Mouse (Mus musculus): ENCODE results near the gene N6amt1. TPM values are rescaled to one million over a fixed set of nuclear protein-coding genes. Genes with fewer than 3 reads are reported as not detected.
A peak's percentile ranks its signal among the peaks of the same experiment; 100 is the strongest.

Gene N6amt1
- total RNA-seq, 2 experiments from 2014 or later, result 19.1 to 19.3 TPM

GRCm38 (mm10) chr16:87366445-87366844 lies 12.5 kb downstream of the N6amt1 start:
- intact Hi-C loops (cut with DNase I), result no loop called here
- no peak for DNase-seq (ENCODE audit: low spot score in 2 of 2)

GRCm38 (mm10) chr16:87382996-87383395 lies 29.0 kb downstream of the N6amt1 start:
- intact Hi-C loops (cut with DNase I), result no loop called here
- DNase-seq (ENCODE audit: low spot score in 2 of 2), result no peak

DNA sequence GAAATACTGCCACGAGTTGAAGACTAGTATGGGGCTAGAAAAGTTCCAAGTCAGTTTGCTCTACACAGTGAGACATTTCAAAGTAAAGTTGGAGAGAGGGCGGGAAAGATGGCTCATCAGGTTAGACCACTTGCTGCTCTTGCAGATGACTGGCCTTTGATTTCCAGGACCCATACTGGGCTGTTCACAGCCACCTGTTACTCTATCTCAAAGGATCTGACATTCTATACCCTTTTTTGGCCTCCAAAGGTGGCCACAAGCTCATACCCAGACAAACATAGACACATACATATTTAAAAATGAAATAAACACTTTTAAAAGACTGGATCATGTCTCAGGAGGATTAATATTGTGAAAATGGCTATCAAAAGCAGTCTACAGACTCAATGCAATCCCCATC lies 30.4 kb downstream of the N6amt1 start:
- DNase-seq (ENCODE audit: low spot score in 2 of 2), result no peak
- intact Hi-C loops (cut with DNase I), result no loop called here

- intact Hi-C loops (cut with DNase I), result no loop called here
- no peak for DNase-seq (ENCODE audit: low spot score in 2 of 2)
Measured at GRCm38 (mm10) chr16:87387444-87387977, 33.5 kb downstream of the N6amt1 start.

DNA sequence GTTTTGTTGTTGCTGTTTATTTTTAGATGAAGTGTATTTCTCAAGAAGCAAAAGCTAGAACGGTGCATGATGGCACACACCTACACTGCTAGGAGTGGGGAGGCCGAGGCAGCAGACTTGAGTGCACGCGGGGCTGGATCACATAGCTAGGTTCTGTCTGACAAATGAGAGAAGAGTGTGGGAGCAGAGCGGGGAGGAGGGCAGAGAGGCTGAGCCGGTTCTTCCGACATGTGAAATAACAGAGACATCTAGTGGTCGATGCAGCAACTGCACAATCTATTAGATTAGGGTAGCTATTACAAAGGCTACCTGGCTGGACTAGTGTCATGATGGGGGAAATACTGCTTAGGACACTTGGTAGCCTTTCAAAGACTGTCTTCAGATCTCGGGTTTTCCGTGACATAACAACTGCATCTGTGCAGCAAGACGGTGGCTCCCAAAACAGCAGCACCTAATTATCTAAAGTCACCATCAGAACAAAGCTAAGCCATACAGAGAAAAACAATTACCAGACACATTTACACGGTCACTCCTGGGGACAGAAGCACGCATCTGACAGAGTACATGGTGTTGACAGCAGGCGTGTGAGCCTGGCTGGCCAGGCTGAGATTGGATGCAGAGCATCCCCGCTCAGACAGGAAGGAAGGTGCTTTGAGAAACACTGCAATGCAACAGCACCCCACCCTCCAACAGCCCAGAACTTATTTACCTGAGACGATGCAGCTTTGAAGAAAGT lies 40.0 kb downstream of the N6amt1 start:
- intact Hi-C loops (cut with DNase I), result loop anchor here (10.0 kb wide), 1 partner anchor 1589 kb away; the partner anchor contains the start of gene Adamts1
- DNase-seq (ENCODE audit: low spot score in 2 of 2), result peak; percentile 37 to 49

DNA sequence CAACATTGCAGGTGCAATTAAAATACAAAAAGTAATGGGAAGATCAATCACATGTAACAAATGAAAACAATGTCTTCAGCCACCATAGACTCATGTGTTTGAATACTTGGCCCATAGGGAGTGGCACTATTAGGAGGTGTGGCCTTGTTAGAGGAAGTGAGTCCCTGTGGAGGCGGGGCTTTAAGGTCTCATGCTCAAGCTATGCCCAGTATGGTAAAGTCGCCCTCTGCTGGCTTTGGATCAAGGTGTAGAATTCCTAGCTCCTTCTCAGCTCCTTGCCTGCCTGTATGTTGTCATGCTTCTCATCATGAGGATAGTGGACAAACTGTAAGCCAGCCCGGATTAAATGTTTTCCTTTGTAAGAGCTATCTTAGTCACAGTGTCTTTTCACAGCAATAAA lies 51.0 kb downstream of the N6amt1 start:
- DNase-seq (ENCODE audit: low spot score in 2 of 2), result no peak
- intact Hi-C loops (cut with DNase I), result loop anchor here (5.0 kb wide), 1 partner anchor 67 kb away; no protein-coding TSS in a partner anchor

Other genes with a start within 250 kb of the N6amt1 start
- gene Ltn1, start 78.4 kb downstream of the N6amt1 start, total RNA-seq (2021), result 10 to 100 TPM; 43.7 to 44.8 TPM
- gene Rwdd2b, start 86.4 kb downstream of the N6amt1 start, total RNA-seq (2021), result 10 to 100 TPM; 10.2 to 11.3 TPM
- 10 to 100 TPM; 41.6 to 47.3 TPM for gene Usp16, start 100.5 kb downstream of the N6amt1 start, total RNA-seq (2021)
- gene Cct8, start 141.7 kb downstream of the N6amt1 start, total RNA-seq (2021), result 100 to 1,000 TPM; 156 to 160 TPM
- gene Map3k7cl, start 199.1 kb downstream of the N6amt1 start, total RNA-seq (2021), result under 1 TPM; 0.57 to 0.62 TPM

Measured in left cerebral cortex, postnatal 36 days (tissue).